Mouse (Mus musculus) urinary bladder, postnatal 14 days (tissue): Measurements from ENCODE around the gene Tmeff2.

Experiments
- DNase-seq: peaks from one replicate; pipeline ENCODE4 v3.0.0; 2021; ENCODE audit warnings: low spot score

Gene Tmeff2

DNA sequence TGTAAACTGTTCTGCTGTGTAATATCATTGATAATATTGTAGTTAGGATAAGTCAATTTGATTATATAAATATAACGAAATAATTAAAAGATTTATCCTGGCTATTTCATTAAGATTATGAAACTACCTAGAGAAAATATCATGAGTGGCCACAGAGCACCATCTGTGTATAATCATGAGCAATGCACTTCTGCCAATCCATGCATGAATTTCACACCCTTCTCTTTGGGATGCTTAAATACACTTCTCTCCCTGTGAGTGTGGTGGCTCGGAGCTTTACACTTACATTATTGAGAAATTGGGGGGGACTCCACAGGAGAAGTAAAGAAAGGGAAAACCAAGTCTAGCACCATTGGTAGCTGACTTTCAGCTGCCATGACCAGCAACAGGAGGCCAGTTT, 206.9 kb downstream of the Tmeff2 start:
- DNase-seq: no peak

DNA sequence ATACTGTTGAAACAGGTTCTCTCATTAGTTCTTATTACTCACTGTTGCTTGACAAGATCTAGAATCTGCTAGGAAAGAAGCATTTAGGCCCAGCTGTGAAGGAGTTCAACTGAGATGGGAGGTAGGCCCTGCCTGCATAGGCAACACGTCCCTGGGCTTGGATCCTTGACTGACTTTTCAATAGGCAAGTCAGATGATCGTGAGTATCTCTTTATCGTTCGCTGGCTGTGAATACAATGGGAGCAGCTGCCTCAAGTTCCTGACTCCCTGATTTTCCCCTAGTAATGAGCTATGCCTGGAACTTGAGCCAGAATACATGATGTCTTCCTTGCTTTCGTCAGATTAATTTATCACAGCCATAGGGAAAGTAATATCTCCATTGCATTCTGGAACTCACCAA, 214.3 kb downstream of the Tmeff2 start:
- DNase-seq: no peak

DNA sequence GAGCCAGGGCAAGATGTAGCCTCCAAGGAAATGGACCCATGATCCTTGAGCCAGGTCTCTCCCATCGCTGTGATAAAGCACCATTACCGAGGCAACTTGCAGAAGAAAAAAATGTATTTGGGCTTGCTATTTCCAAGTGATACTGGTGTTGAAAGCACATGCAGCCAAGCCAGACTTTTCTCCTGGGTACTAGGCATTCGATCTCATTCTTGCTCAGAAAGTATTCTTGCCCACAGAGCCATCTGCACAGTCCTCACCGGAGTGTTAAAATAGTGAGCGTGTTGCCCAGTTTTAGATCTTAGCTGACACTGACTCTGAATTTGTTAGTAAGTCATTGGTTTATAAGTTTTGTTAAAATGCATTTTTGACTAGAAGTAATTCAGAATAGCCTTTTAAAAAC, 215.3 kb downstream of the Tmeff2 start:
- DNase-seq: no peak

DNA sequence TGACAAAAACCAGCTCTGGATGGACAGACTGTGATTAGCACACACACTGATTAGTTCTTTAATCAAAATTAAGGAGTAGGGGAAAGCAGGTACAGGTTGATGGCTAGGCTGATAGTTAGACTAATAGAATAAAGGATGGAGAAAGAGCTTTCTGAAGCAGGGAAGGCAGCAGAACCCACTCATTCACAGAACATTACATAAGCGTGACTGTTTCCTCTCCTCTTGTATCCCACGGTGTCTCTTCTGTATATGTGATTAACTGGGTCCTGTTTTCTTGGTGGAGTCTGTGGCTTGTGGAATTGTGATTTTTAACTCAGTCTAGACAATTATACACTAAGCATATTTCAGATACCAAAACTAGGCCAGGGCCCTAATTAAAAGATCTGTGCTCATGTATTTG, 217.4 kb downstream of the Tmeff2 start:
- DNase-seq: no peak

DNA sequence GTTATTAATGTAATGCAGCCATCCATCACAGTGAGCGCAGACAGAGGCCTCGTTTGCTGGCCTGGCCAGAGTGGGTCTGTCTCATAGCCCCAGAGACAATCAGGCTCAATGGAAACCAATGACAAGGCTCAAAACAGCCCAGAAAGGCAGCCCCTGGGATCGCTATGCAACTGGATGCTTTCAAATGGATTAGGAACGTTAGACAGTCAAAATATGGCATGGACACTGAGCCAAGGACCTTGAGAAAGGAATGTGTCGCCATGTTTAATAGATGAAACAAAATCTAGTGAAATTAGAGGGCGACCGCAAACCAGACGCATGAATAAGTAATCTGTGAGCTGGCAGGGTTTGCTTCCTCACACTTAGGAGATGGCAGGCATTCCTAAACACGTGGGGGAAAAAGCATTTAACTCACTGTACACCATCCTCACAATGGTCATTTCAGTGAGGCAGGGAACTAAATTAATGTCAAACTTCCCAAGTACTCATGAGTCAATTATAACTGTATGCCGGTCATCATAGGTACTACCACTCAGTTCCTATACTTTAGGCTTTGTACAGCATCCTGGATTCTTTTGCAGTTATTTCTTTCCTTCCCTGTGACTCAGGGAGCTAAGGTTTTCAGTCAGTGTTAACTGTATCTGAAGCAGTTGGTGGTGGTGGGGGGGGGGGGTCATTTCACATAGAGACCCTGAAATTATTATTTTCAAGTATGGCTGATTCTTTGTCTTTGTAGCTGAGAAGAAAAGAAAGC, 225.4 kb downstream of the Tmeff2 start:
- no peak for DNase-seq

DNA sequence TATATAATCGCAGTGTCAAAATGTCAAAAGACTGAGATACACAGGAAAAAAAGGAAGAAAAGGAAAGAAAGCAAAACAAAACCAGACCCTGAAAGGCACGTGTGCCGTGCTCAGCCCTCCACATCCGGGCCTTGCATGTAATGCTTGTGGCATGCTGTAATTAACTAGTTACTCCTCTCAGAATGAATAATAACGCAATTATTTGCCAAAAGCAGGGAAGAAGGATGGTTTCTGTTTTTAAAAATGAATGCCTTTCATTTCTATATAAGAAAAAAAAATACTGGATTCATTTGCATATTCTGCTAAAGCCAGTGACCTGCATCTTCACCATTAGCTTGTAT, 225.9 kb downstream of the Tmeff2 start:
- no peak for DNase-seq

DNA sequence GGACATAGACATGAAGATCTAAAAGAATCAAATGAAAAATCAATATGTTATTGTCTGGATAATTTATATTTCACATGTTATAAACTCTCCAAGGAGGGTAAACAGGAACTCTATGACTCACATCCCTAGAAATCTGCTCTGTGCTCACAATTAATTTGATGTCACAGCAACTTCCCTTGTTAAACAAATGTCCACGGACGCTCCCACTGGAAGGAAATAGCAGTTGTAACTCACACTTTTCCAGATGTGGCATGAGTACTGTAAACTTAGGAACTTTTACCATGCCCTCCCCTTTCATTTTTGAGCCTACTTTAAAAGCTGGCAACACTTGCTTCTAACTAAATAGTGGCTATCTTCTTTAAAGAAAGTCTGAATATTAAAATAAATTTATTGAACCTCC, 236.3 kb downstream of the Tmeff2 start:
- no peak for DNase-seq

DNA sequence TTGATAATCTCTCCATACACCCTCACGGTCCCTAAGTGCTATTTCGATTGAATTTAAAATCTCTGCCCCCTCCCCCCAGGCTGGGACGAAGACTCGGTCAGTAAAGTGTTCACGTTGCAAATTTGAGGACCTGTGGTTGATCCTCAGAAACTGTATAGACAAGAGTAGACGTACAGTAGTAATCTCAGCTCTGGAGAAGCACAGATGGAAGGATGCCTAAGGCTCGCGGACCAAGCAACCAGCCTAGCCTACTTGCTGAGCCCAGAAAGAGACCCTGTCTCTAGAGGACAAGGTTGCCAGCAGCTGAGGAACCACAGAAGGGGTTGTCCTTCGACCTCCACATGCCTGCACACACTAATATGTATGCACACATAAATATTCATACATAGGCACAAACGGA, 239.2 kb downstream of the Tmeff2 start:
- DNase-seq: no peak

DNA sequence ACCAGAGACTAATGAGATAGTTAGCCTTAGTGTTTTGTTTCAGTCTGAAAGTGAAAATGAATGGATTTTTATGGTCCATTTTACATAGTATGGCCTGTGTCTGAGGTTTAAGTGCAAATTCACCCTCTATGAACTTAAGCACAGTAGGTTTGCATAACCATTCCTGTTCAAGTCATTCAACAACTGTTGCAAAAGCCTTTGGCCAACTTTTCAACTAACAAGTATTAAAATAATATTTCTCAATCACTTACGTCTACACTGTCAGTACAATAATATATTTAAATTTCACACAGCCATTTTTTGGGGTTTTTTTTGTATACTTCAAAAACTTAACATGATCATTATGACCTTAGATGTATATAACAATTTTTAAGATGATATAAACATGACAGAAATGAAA, 240.9 kb downstream of the Tmeff2 start:
- DNase-seq: no peak

DNA sequence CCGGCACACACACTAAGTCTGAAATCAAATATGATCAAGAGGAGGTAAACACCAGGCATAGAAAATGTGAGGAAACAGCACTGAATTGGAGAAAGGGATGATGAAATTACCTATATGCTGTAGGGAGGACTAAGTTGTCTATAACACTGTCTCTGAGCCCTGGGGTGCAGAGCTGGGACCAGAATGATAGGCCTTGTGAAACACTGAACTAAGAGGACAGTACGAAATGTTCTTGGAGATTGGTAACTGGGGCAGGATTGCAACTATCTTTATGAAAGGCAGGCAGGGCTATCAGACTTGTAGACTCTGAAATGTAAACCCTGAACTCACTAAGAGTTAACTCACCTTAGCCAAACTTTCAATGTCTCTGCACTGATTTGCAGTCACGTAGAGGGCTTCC, 242.3 kb downstream of the Tmeff2 start:
- DNase-seq: no peak

DNA sequence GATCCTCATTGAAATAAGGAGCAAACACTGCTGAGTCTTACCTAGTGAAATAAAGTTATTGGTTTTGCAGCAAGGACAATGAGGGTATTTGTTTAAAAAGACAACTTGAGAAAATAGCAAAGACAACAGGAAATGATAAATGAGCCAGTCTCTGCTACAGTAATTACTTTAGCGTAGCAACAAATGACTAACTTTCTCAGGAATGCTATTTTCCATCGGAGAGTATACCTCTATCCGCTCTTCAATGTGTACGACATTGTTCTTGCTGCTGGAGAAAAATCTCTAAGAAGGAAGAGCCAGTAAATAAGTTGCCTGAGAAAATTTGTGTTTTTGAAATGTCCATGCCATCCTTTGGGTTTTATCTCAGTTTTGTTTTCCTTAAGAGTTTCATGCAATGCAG, 245.2 kb downstream of the Tmeff2 start:
- DNase-seq: no peak

DNA sequence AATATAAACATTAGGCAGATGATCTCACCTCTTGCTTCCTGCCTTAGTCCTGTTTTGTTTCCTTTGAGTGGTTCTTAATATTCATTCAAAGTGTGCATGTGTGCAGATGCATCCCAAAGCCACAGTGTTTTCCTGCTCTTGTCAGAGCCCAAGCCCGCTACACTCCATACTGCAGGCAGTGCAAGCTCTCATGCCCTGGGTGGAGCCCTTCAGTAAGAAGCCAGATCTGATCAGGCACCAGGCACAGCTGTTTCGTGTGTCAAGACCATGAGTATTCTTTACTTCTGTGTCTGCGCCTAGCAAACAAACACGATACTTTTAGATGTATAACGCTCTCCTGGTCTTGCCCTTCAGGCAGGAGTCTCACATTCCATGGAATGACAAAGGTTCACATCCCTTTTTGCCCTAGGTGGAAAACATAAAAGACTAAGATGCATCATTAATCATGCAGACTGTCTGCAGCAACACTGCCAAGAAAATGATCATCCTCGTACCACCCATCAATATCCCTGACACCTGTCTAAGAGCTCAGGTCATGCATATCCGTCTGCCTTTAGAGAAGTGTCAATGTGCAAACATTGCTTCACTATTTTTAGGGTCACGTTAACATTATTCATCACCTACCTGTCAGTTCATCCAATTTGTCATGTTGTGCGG, 248.2 kb downstream of the Tmeff2 start:
- DNase-seq: no peak

DNA sequence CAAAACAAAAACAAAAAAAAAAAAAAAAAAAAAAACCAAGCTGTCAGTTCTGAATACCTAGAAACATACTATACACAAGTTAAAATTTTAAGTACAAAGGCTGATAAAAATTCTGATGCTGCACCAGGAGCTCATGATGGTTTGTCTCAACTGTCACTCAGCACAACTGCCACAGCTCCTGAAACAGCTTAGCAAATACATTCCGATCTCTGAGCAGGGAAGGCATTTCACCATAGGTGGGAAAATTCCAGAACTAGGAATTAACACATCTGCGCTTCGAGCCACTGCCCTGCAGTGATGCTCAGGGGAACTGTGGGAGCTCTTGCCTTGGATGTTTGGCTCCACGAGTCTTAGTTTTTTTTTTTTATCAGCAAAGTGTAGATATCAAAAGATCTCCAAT, 249.0 kb downstream of the Tmeff2 start:
- no peak for DNase-seq

DNA sequence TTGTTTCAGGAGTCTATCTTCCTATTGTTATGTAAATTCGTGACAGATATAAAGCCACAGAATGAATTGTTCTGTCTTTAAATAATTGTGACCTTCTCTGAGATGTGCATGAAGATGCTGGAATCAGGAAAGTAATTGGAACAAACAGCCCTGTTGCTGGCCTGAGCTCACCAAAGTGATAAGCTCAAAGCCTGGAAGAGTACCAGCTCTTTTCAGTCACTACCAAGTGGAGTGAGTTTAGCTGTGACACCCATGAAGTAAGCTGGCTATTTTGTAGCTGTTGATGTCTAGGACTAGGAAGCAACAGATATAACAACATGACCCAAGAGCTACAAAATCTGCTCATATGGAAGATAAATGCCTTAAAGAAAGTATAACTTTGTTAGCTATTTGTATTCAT, 249.4 kb downstream of the Tmeff2 start:
- no peak for DNase-seq

DNA sequence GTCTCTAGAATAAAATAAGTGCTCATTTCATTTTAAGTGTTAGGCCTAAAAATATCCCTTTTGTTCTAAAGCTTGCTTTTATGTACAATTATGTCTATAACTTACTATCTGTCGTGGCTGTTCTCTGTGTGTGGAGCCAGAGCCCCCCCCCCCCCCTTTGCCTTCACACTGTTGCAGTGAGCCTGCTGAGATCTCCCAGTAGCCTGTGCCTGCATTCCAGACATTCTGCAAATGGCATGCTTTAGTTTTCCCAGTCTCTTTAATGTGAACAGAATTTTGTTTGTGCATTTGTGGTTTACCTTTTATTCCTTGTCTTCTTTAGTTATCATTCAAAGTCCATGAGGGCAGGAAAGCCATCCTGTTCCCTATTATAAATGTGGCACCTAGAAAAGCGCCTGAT, 251.6 kb downstream of the Tmeff2 start:
- no peak for DNase-seq

DNA sequence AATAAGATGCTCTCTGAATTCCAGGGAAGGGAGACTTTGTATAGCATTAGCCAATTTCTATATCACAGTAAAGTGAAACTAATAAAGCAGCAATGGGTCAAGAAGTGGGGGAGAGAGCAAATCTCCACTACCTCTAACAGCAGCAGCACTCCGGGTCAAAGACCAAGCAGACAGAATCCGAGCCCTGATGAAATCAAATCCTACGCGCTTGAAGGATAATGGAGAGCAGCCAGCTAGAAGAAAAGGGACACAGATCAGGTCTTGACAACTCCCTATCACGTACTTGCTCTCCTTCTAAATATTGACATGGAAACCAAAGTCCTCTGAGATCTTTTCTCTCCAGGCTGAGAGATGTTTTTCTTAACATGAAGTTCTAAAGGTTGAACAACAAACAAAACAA, 252.4 kb downstream of the Tmeff2 start:
- no peak for DNase-seq

DNA sequence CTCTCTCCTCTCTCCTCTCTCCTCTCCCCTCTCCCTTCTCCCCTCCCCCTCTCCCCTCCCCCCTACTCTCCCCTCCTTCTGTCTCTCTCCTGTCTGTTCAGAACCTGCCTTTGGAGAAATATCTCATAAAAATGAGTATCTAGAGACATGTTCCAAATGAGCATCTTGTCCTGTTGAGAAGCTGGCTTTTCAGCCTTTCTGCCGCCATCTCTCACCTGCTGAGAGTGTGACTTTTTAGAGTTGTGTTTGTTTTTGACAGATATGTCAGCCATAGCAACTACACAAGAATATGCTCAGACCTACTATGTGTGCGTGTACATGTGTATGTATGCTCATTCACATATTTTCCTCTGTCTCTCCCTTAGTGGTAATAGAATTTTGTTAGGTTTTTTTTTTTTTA, 283.8 kb downstream of the Tmeff2 start:
- DNase-seq: no peak

DNA sequence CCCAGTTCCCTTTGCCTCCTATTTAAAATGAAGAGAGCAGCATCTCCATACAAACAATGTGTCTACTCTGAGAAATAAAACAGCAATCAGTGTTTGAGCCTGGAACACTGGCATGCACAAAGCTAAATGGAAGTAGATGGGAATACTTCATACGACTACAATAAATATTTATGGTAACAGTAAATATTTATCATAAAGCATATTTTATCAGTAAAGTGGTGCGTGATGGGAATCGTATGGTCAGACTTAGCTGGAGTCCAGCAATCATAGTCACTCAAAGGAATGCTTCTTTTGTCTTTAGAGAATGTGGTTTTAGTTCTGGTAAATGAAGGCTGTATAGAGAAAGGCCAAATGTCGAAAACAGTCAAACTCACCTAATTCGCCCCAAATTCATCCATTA, 288.6 kb downstream of the Tmeff2 start:
- DNase-seq: no peak

DNA sequence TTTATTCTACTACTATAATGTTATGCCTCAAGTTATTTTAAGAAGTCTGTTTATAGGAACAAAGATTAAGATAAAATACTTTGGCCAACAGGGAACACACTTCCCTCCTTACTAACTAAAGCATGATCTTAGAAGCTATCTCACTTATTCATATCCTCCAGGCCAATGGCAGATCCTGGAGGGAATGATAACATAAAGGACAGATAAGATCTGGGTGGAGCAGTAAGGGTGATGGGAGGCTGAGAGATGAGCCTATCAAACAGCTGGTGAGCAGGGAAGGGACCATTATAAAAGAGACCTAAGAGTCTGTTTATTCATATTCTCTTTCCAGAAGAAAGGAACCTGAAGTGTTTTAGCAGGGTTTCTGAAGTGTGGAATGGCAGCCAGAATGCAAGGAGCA, 290.8 kb downstream of the Tmeff2 start:
- DNase-seq: no peak

DNA sequence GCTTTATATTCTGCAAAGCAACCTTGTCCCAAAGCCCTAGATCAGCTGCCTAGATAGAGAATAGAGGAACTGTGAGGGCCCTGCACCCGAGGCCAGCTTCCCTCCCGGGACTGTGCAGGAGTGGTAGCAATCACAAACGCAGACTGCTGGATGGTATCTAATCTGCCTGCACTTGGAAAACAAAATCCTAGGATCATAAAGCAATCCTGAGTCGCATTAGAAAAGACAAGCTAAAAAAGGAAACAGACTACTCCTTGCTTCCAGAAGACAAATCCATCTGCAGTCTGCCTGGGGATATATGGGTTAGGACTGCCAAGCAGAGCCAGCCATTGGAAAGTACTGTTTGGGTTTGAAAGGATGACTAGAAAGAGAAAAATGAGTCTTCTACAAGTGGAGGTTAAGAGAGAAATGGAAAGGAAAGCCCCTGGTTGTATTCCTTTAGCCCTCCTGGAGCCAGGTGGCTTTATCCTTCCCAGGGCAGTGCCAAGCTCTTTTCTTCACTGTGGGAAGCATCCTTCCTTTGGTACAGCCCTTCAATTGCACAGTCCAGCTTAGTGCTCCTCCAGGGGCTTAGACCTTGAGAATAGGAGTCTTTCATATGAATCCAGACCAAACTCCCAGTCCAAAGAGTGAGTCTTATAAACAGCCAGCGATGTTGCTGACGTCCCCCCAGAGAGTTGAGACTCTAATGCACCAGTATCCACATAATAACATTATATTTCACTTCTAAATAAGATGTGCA, 291.6 kb downstream of the Tmeff2 start:
- no peak for DNase-seq

DNA sequence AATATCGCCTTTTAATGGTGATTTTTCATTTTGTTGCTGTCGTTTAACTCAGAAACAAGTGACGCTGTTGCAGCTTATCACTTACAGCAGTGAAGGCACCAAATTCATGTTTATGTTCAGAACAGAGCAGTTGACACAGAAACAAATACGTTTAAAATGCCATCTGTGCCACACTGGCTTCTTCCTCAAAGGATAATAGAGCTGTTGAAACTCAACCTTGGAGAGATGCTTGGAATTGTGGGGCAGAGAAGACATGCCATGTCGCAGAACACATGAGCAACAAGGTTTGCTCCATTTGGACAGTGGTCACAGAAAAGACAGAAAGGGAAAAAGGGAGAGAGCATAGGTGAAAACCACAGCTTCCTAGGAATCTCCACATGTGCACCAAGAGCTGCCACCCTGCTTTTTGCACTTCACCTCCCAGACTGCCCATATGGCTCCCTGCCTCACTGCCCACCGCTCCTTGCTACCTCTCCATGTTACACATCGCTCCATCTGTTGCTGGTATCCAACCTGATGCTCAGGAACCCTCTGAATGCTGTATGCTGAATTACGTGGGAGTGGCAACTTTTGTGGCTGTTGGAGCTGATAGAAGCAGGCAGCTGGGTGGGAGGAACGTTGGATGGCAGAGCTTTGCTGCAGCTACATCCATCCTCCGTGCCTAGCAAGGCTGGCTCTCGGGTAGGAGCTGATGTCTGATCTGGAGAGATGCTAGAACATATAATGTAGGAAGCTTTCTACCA, 298.8 kb downstream of the Tmeff2 start:
- no peak for DNase-seq

DNA sequence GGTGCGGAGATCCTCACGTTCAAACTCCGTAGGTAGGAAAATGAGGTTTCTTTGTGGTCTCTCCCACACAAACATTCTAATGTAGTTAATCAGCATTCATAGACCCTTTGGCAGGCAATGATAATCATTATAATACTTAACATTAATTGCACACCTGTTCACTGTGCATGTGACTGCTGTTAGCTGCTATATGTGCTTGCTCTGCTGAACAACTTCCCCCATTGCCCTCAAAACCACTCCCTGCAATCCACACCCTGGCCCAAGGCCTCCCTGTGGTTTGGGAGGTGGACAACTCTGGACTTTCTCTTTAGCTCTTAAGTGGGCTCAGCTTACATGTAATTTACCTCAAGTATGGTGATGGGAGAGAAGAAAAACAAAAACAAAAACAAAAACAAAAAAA, 299.5 kb downstream of the Tmeff2 start:
- DNase-seq: no peak

DNA sequence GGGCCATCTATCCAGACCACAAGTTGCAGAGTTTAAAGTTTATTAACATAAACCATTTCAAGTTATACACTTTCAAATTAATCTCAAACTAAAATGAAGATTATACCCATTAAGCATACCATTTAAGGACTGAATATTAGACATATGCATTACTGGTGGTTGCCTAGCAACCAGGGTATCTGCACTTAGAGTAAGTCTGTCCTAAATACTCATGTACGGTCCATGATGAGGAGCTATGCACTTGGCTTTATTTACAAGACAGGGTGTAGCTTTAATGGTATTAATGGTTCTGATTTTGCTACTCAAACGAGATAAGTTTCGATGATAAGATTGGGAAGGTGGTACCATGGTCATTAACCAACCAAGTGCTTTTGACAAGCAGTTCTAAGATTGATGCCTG, 315.2 kb downstream of the Tmeff2 start:
- no peak for DNase-seq
